Mouse (Mus musculus) heart, adult 2 months (tissue): ENCODE results near the gene Hrh2. TPM values are rescaled to one million over a fixed set of nuclear protein-coding genes. Genes with fewer than 3 reads are reported as not detected.

Experiments
- DNase-seq, 2 experiments: peaks; one replicate each; pipeline ENCODE4 v3.0.0; 2021
- H3K27ac ChIP-seq: fragments of 200-600 bp; 2 replicates; pipeline ENCODE4 v1.8.1; 2022
- H3K27me3 ChIP-seq: fragments of 200-500 bp; 2 replicates; pipeline ENCODE4 v1.6.1; 2012; ENCODE audit warnings: mild to moderate bottlenecking, low read length, inconsistent platforms, mixed read lengths; ENCODE audit not compliant: control insufficient read depth, insufficient read depth
- H3K36me3 ChIP-seq: fragments of 200-500 bp; 2 replicates; pipeline ENCODE4 v1.6.1; 2012; ENCODE audit warnings: low read length, inconsistent platforms; ENCODE audit not compliant: control insufficient read depth, insufficient read depth
- H3K4me1 ChIP-seq: fragments of 200-500 bp; 2 replicates; pipeline ENCODE4 v1.6.1; 2011; ENCODE audit warnings: low read length; ENCODE audit not compliant: control insufficient read depth, insufficient read depth
- H3K4me3 ChIP-seq: fragments of 200-600 bp; 2 replicates; pipeline ENCODE4 v1.8.1; 2022
- H3K79me2 ChIP-seq: fragments of 200-500 bp; replicated peaks from 2 replicates; pipeline ENCODE4 v1.6.1; 2012; ENCODE audit warnings: mild to moderate bottlenecking, inconsistent platforms, low read length, moderate library complexity, mixed read lengths; ENCODE audit not compliant: control insufficient read depth, insufficient read depth
- H3K9ac ChIP-seq: fragments of 200-500 bp; 2 replicates; pipeline ENCODE4 v1.6.1; 2012; ENCODE audit warnings: low read depth, mild to moderate bottlenecking, control low read depth, inconsistent platforms, low read length, mixed read lengths
- CTCF ChIP-seq: fragments of 200-600 bp; IDR thresholded peaks from 2 replicates; pipeline ENCODE4 v1.8.1; 2022; ENCODE audit warnings: antibody characterized with exemption, mild to moderate bottlenecking, moderate library complexity
- EP300 ChIP-seq: fragments of 200-500 bp; IDR thresholded peaks from 2 replicates; pipeline ENCODE4 v1.6.1; 2011; ENCODE audit warnings: low read depth, low read length, control low read depth; ENCODE audit not compliant: insufficient read depth
- POLR2A ChIP-seq: fragments of 200-500 bp; IDR thresholded peaks from 2 replicates; pipeline ENCODE4 v1.6.1; 2011; ENCODE audit warnings: mild to moderate bottlenecking, low read depth, low read length, control low read depth; ENCODE audit not compliant: insufficient read depth
- WGBS: fragments of 180-500 bp; shearing (Covaris S2); methylation state at CpG from one replicate; pipeline ENCODE4 v1.1.7; 2018; 5-methylcytosine and 5-hydroxymethylcytosine counted together
- intact Hi-C: fragments of 180-260 bp; cut with DNase I; formaldehyde crosslinking; loops from one replicate; pipeline ENCODE4 v1.15.1; 2025
- polyA plus RNA-seq: library from polyadenylated mRNA; depleted of rRNA; stranded (reverse); fragments of >200 nt; gene quantifications from 2 replicates; pipeline ENCODE4 v1.2.3, GENCODE M21; 2012
- total RNA-seq, 2 experiments: library from RNA; stranded (reverse); gene quantifications; 2 replicates each; pipeline ENCODE4 v1.2.3; 2021

Hrh2 gene
- total and polyA plus RNA-seq, 3 experiments, result 0.23 to 0.68 (median 0.34) TPM

GRCm38 (mm10) chr13:54176406-54177020 is 15.4 kb upstream of the Hrh2 start:
- no peak overlapping the region for H3K4me3 ChIP-seq
- DNase-seq, result peak in 1 of 2 experiments; percentile 37
- H3K79me2 ChIP-seq, result no peaks in the 10 kb centered on the region
- no peaks in the 10 kb centered on the region for H3K27me3 ChIP-seq
- peak overlapping the region; percentile 75 for H3K27ac ChIP-seq
- H3K9ac ChIP-seq, result no peak overlapping the region
- H3K36me3 ChIP-seq, result no peaks in the 10 kb centered on the region
- intact Hi-C loops, result no loop called here
- WGBS, result 58% methylated on average over 4 of the region's 4 CpGs
- no peak for TF ChIP-seq CTCF
- TF ChIP-seq EP300, result no peak
- TF ChIP-seq POLR2A, result no peak
- peaks cover 16% of the 10 kb centered on the region for H3K4me1 ChIP-seq

GRCm38 (mm10) chr13:54177346-54177745 is 14.6 kb upstream of the Hrh2 start:
- peak in 1 of 2 experiments; percentile 42 for DNase-seq
- Histone ChIP-seq H3K9ac (no peak overlapping the region), H3K36me3 (no peaks in the 10 kb centered on the region), H3K79me2 (no peaks in the 10 kb centered on the region), H3K4me3 (no peak overlapping the region), H3K27me3 (no peaks in the 10 kb centered on the region), H3K4me1 (peaks cover 16% of the 10 kb centered on the region), H3K27ac (peak overlapping the region; percentile 75)
- TF ChIP-seq POLR2A, result no peak
- no peak for TF ChIP-seq EP300
- no peak for TF ChIP-seq CTCF
- intact Hi-C loops, result no loop called here
- 62% methylated on average over 2 of the region's 2 CpGs for WGBS

- Histone ChIP-seq H3K27me3 (no peaks in the 10 kb centered on the region), H3K36me3 (no peaks in the 10 kb centered on the region), H3K79me2 (no peaks in the 10 kb centered on the region), H3K4me3 (0 out of 2 replicates have a peak overlapping the region, but pooled peaks have one; percentile 13), H3K4me1 (peaks cover 16% of the 10 kb centered on the region), H3K27ac (peak overlapping the region; percentile 75), H3K9ac (0 out of 2 replicates have a peak overlapping the region, but pooled peaks have one; percentile 10)
- TF ChIP-seq POLR2A, result no peak
- 0 out of 2 replicates have a peak, but pooled peaks have one; percentile 14 for TF ChIP-seq EP300
- WGBS, result 46% methylated on average over 5 of the region's 5 CpGs
- intact Hi-C loops, result no loop called here
- peak in 1 of 2 experiments; percentile 63 for DNase-seq
Observed at GRCm38 (mm10) chr13:54178647-54179046, 13.3 kb upstream of the Hrh2 start.

- Histone ChIP-seq H3K27me3 (no peaks in the 10 kb centered on the region), H3K4me1 (peaks cover 16% of the 10 kb centered on the region), H3K4me3 (no peak overlapping the region), H3K9ac (no peak overlapping the region), H3K79me2 (no peaks in the 10 kb centered on the region), H3K27ac (peak overlapping the region; percentile 2; the same call in 1 of the 2 replicates), H3K36me3 (no peaks in the 10 kb centered on the region)
- DNase-seq, result no peak
- 80% methylated on average over 3 of the region's 3 CpGs for WGBS
- intact Hi-C loops, result no loop called here
- no peak for TF ChIP-seq CTCF
- no peak for TF ChIP-seq EP300
- no peak for TF ChIP-seq POLR2A
Observed at GRCm38 (mm10) chr13:54179971-54180370, 12.0 kb upstream of the Hrh2 start.

GRCm38 (mm10) chr13:54180461-54180860 is 11.5 kb upstream of the Hrh2 start:
- H3K27ac ChIP-seq, result peak overlapping the region; percentile 2; the same call in 1 of the 2 replicates
- peaks cover 16% of the 10 kb centered on the region for H3K4me1 ChIP-seq
- H3K4me3 ChIP-seq, result no peak overlapping the region
- no peaks in the 10 kb centered on the region for H3K27me3 ChIP-seq
- 26% methylated on average over 3 of the region's 3 CpGs for WGBS
- H3K9ac ChIP-seq, result no peak overlapping the region
- H3K36me3 ChIP-seq, result no peaks in the 10 kb centered on the region
- no peaks in the 10 kb centered on the region for H3K79me2 ChIP-seq
- peak; percentile 61 to 74 for DNase-seq
- peak; percentile 24; the same call in 1 of the 2 replicates for TF ChIP-seq CTCF
- peak; percentile 71; the same call in 1 of the 2 replicates for TF ChIP-seq EP300
- no peak for TF ChIP-seq POLR2A
- intact Hi-C loops, result no loop called here

GRCm38 (mm10) chr13:54181318-54181717 is 10.6 kb upstream of the Hrh2 start:
- TF ChIP-seq CTCF (no peak), POLR2A (no peak), EP300 (no peak)

More at GRCm38 (mm10) chr13:54181318-54181717, 10.6 kb upstream of the Hrh2 start:
- no peak overlapping the region for H3K27ac ChIP-seq
- no peaks in the 10 kb centered on the region for H3K36me3 ChIP-seq
- 70% methylated on average over 6 of the region's 6 CpGs for WGBS
- H3K4me3 ChIP-seq, result no peak overlapping the region
- no peak for DNase-seq
- no peaks in the 10 kb centered on the region for H3K27me3 ChIP-seq
- H3K79me2 ChIP-seq, result no peaks in the 10 kb centered on the region
- H3K4me1 ChIP-seq, result peaks cover 16% of the 10 kb centered on the region
- H3K9ac ChIP-seq, result no peak overlapping the region
- intact Hi-C loops, result no loop called here
